Mouse (Mus musculus) hindlimb bud, embryonic 11.5 days (tissue): Measurements from ENCODE around the gene Tmem191c.
"Not testable (repeated sequence)": the region's sequence is repeated elsewhere in the genome, so short reads cannot be mapped to it uniquely, and the experiment has no call there.

Experiments
- DNase-seq: peaks from one replicate; pipeline ENCODE4 v3.0.0-alpha.2; 2012; ENCODE audit warnings: low read depth, low spot score; ENCODE audit errors: extremely low spot score

Tmem191c gene

GRCm38 (mm10) chr16:17275721-17276120 is at the start of gene Tmem191c:
Gene Tmem191c, plus strand, starts transcription at chr16:17276077.
- DNase-seq: no peak

GRCm38 (mm10) chr16:17226496-17226895 is 49.4 kb upstream of the Tmem191c start:
- DNase-seq: no peak

GRCm38 (mm10) chr16:17231523-17231922 is 44.4 kb upstream of the Tmem191c start:
- not testable (repeated sequence) for DNase-seq

- DNase-seq: peak; percentile 74
These were observed 42.8 kb upstream of the Tmem191c start, which contains the start of gene Hic2 for GRCm38 (mm10) chr16:17232794-17233701. Gene Hic2, plus strand, starts transcription at chr16:17233572.

GRCm38 (mm10) chr16:17233702-17234498 is 42.0 kb upstream of the Tmem191c start:
- DNase-seq: no peak

- DNase-seq: no peak
These were observed 41.4 kb upstream of the Tmem191c start for GRCm38 (mm10) chr16:17234499-17234895.

- no peak for DNase-seq
These were observed 40.8 kb upstream of the Tmem191c start for GRCm38 (mm10) chr16:17234916-17235665.

- DNase-seq: no peak
These were observed 38.2 kb upstream of the Tmem191c start for GRCm38 (mm10) chr16:17237634-17238033.

GRCm38 (mm10) chr16:17239409-17239808 is 36.5 kb upstream of the Tmem191c start:
- DNase-seq: no peak

- DNase-seq: no peak
These were observed 32.1 kb upstream of the Tmem191c start for GRCm38 (mm10) chr16:17243731-17244130.

- DNase-seq: no peak
These were observed 30.9 kb upstream of the Tmem191c start for GRCm38 (mm10) chr16:17244996-17245395.

GRCm38 (mm10) chr16:17247727-17248126 is 28.1 kb upstream of the Tmem191c start:
- DNase-seq: no peak

GRCm38 (mm10) chr16:17249135-17249534 is 26.7 kb upstream of the Tmem191c start:
- DNase-seq: no peak

GRCm38 (mm10) chr16:17251539-17251938 is 24.3 kb upstream of the Tmem191c start:
- DNase-seq: no peak

- DNase-seq: no peak
These were observed 23.7 kb upstream of the Tmem191c start for GRCm38 (mm10) chr16:17252086-17252726.

- no peak for DNase-seq
These were observed 23.0 kb upstream of the Tmem191c start for GRCm38 (mm10) chr16:17252841-17253240.

GRCm38 (mm10) chr16:17254005-17254597 is 21.8 kb upstream of the Tmem191c start:
- no peak for DNase-seq

GRCm38 (mm10) chr16:17255270-17255669 is 20.6 kb upstream of the Tmem191c start:
- no peak for DNase-seq

- DNase-seq: no peak
These were observed 18.5 kb upstream of the Tmem191c start for GRCm38 (mm10) chr16:17257359-17257821.

GRCm38 (mm10) chr16:17258917-17259316 is 17.0 kb upstream of the Tmem191c start:
- DNase-seq: no peak
